Mouse (Mus musculus) limb, embryonic 10.5 days (tissue): ENCODE measurements around the gene Clrn2. TPM values are rescaled to one million over a fixed set of nuclear protein-coding genes. Genes with fewer than 3 reads are reported as not detected.

Experiments used
- DNase-seq: peaks from one replicate; pipeline ENCODE4 v3.0.0-alpha.2; 2017; ENCODE audit warnings: low spot score
- H3K27ac ChIP-seq: fragments of 300-500 bp; sonication (generic); 2 replicates; pipeline ENCODE4 v1.5.1; 2016; ENCODE audit warnings: mild to moderate bottlenecking
- H3K27me3 ChIP-seq: fragments of 300-500 bp; sonication (generic); 2 replicates; pipeline ENCODE4 v1.6.1; 2016; ENCODE audit warnings: low read depth, mild to moderate bottlenecking; ENCODE audit not compliant: poor library complexity, severe bottlenecking
- H3K36me3 ChIP-seq: fragments of 300-500 bp; sonication (generic); 2 replicates; pipeline ENCODE4 v1.6.1; 2016; ENCODE audit warnings: mild to moderate bottlenecking, moderate library complexity
- H3K4me1 ChIP-seq: fragments of 300-500 bp; sonication (generic); 2 replicates; pipeline ENCODE4 v1.6.1; 2016
- H3K4me3 ChIP-seq: fragments of 300-500 bp; sonication (generic); 2 replicates; pipeline ENCODE4 v1.5.1; 2016; ENCODE audit warnings: mild to moderate bottlenecking, moderate library complexity
- H3K9me3 ChIP-seq: fragments of 300-500 bp; sonication (generic); replicated peaks from 2 replicates; pipeline ENCODE4 v1.6.1; 2016; ENCODE audit warnings: mild to moderate bottlenecking
- WGBS: fragments of 180-500 bp; shearing (Covaris S2); methylation state at CpG from one replicate; pipeline ENCODE4 v1.1.7; 2016; 5-methylcytosine and 5-hydroxymethylcytosine counted together
- polyA plus RNA-seq: library from polyadenylated mRNA; unstranded; fragments of >200 nt; fragmentation: Nextera tagmentation; extraction: Ambion mirVana; gene quantifications from 2 replicates; pipeline ENCODE4 v1.2.1, GENCODE M21; 2016

Gene Clrn2
- polyA plus RNA-seq, 1 experiment from 2014 or later: not detected

GRCm38 (mm10) chr5:45496930-45497550 is 43.5 kb downstream of the Clrn2 start:
- Histone ChIP-seq H3K9me3 (no peaks in the 10 kb centered on the region), H3K27me3 (no peaks in the 10 kb centered on the region), H3K4me1 (peaks cover 15% of the 10 kb centered on the region), H3K4me3 (no peak overlapping the region), H3K27ac (no peak overlapping the region), H3K36me3 (peaks cover 69% of the 10 kb centered on the region)
- DNase-seq: no peak
- 93% methylated on average over 12 of the region's 12 CpGs for WGBS

DNA sequence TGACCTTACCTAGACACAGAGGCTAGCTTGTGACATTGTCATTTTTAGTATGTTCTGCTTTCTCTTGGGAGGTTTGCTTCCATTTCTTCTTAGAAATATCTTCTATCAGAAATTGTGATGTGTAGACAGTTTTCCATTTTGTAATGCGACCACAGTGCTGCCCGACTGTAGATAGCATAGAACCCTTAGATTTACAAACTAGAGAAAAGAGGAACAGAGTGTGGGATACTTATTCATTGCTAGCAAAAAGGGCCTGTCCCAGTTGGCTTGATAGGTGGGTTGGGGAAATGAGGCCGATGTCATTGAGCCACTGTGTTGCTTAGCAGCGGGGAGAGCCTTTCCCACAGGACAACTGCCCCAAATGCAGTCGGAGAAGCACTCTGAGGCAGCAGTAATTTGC is 44.0 kb downstream of the Clrn2 start:
- Histone ChIP-seq H3K4me3 (no peak overlapping the region), H3K4me1 (peaks cover 15% of the 10 kb centered on the region), H3K27ac (no peak overlapping the region), H3K9me3 (no peaks in the 10 kb centered on the region), H3K27me3 (no peaks in the 10 kb centered on the region), H3K36me3 (peaks cover 74% of the 10 kb centered on the region)
- DNase-seq: no peak
- WGBS: 92% methylated on average over 5 of the region's 5 CpGs

DNA sequence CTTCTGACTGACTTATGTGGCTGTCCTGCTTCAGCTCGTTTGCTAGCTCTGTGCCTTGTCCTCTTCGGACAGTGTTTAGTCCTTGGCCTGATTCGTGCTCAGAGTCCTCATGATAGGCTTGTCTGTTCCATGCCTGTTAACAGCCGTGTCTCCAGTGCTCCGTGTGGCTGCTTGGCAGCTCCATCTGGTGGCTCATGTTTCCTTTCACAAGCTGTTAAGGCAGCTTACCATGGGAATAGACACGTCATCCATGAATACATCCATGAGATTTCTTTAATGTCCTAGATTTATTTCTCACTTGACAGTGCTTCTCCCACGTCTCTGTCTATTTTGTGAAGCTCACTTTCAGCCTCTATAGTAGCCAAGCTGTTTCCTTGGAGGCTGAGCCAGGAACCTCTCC is 56.5 kb downstream of the Clrn2 start:
- no peak for DNase-seq
- Histone ChIP-seq H3K4me1 (no peaks in the 10 kb centered on the region), H3K27ac (no peak overlapping the region), H3K4me3 (no peak overlapping the region), H3K27me3 (no peaks in the 10 kb centered on the region), H3K9me3 (no peaks in the 10 kb centered on the region; the same call in 1 of the 2 replicates), H3K36me3 (peaks cover 91% of the 10 kb centered on the region)
- WGBS: 85% methylated on average over 7 of the region's 7 CpGs

DNA sequence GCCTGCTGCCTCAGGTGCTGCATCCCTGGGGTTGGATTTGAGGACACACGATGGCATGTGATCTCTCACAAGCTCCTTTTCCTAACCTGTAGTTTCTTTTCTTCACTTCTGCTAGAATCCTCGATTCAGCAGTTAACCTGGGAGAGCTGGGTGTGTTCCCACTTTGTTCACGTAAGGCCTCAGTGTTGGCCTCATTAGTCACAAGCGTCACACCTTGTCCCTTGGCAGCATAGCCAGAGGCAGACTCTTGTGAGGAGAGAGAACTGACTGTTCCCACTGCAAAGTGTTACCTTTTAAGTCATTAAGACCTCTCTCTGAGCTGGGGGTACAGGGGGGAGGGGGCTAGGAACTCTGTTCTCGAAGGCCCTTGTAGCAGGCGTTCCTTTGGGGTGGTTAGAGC is 59.4 kb downstream of the Clrn2 start:
- WGBS: 91% methylated on average over 6 of the region's 6 CpGs
- Histone ChIP-seq H3K36me3 (peaks cover 79% of the 10 kb centered on the region), H3K27ac (no peak overlapping the region), H3K27me3 (no peaks in the 10 kb centered on the region), H3K9me3 (no peaks in the 10 kb centered on the region; the same call in 1 of the 2 replicates), H3K4me1 (no peaks in the 10 kb centered on the region), H3K4me3 (no peak overlapping the region)
- no peak for DNase-seq

GRCm38 (mm10) chr5:45513511-45513910 is 60.0 kb downstream of the Clrn2 start:
- Histone ChIP-seq H3K4me1 (no peaks in the 10 kb centered on the region), H3K27ac (no peak overlapping the region), H3K27me3 (no peaks in the 10 kb centered on the region), H3K36me3 (peaks cover 74% of the 10 kb centered on the region), H3K9me3 (no peaks in the 10 kb centered on the region; the same call in 1 of the 2 replicates), H3K4me3 (no peak overlapping the region)
- WGBS: 90% methylated on average over 2 of the region's 2 CpGs
- no peak for DNase-seq

Other genes with a start within 250 kb of the Clrn2 start
- 129 and 133 TPM in 2 replicates for gene Qdpr, start 3.5 kb upstream of the Clrn2 start, polyA plus RNA-seq
- gene Lap3, start 39.6 kb downstream of the Clrn2 start, polyA plus RNA-seq: 103 and 121 TPM in 2 replicates
- gene Med28, start 66.5 kb downstream of the Clrn2 start, polyA plus RNA-seq: 314 and 323 TPM in 2 replicates
- gene Fam184b, start 185.9 kb downstream of the Clrn2 start, polyA plus RNA-seq: 0.66 and 0.75 TPM in 2 replicates
- gene Ncapg, start 216.2 kb downstream of the Clrn2 start, polyA plus RNA-seq: 66.6 and 68.9 TPM in 2 replicates